Comparison of ENCODE assay signal across 8 mouse cellular contexts in the genomic region with DNA sequence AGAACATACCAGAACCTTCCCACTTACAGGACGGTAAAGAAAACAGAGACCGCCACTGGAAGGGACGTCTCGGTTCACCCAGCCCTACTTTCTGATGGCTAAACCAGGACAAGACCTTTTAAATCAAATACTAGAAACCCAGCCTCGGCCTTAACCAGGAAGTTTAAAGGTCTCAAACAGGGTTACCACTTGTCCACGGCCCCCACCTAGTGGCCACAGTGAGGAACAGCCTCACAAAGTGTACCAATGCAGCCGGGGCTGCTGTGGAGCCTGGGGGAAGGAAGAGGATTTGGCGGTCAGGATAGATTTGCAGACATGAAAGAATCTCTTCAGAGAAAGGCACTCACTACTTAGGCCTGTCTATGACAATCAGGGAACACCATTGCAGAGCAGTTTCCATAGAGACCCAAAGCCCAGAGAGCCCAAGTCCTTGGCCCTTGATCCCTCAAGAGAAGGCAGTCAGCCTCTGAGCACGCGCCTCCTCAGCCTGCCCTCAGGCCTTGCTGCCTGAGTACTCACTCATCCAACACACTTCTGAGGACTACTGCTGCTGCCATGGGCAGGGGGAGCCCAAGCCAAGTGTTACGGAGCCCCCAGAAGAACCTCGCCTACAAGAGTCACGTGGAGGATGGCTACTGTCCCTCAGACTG. TPM values are rescaled to one million over a fixed set of nuclear protein-coding genes. Genes with fewer than 3 reads are reported as not detected.
DNase-seq lines count a peak whose midpoint lies in the region; ATAC-seq and TF ChIP-seq lines count a peak whose summit lies in the region.

No protein-coding gene starts in this region.

- H3K27ac ChIP-seq in kidney, postnatal 0 days, result no peak overlapping the region

- DNase-seq in 3T3-L1 (ENCODE audit: low read depth, low spot score) (peak; percentile 81), G1E (ENCODE audit: low spot score) (peak; percentile 79)
- DNase-seq in cerebellum, postnatal 10 days, result peak; percentile 77 to 81
- peak; percentile 93 for DNase-seq in kidney, postnatal 0 days (ENCODE audit: low spot score)
- peak; percentile 84 for DNase-seq in lung, postnatal 10 days
- DNase-seq in ovary, postnatal 36 days (ENCODE audit: low spot score), result peak; percentile 75
- peak; percentile 92 for DNase-seq in thymus, postnatal 4 days

- H3K9ac ChIP-seq in kidney, postnatal 0 days (ENCODE audit: low read depth, low read length), result no peak overlapping the region

- H3K4me1 ChIP-seq in G1E (ENCODE audit: insufficient read depth, low read depth, low read length), result peaks cover 75% of the 10 kb centered on the region
- H3K4me1 ChIP-seq in kidney, postnatal 0 days (replicated peaks; ENCODE audit: insufficient read depth, low read length), result no peaks in the 10 kb centered on the region; the same call in 1 of the 2 replicates

- 46% methylated on average over 13 of the region's 13 CpGs for WGBS in kidney, postnatal 0 days

- H3K4me2 ChIP-seq in kidney, postnatal 0 days (ENCODE audit: low read length), result no peak overlapping the region

- H3K27me3 ChIP-seq in G1E (ENCODE audit: insufficient read depth, low read length), result no peaks in the 10 kb centered on the region
- no peaks in the 10 kb centered on the region for H3K27me3 ChIP-seq in kidney, postnatal 0 days (ENCODE audit: insufficient read depth, low read length)

- H3K4me3 ChIP-seq in G1E (ENCODE audit: low read depth, low read length), result no peak overlapping the region
- no peak overlapping the region for H3K4me3 ChIP-seq in kidney, postnatal 0 days (replicated peaks; ENCODE audit: low read depth, low read length)

- no peaks in the 10 kb centered on the region for H3K9me3 ChIP-seq in G1E (replicated peaks)
- H3K9me3 ChIP-seq in kidney, postnatal 0 days (replicated peaks; ENCODE audit: low read length), result no peaks in the 10 kb centered on the region

- ATAC-seq in G1E (ENCODE audit: extremely low read depth, insufficient number of reproducible peaks, low FRiP score, poor library complexity, severe bottlenecking), result peak; percentile 42; the same call in 1 of the 2 replicates
- ATAC-seq in granulocyte monocyte progenitor cell, adult 5-6 weeks (replicated peaks; ENCODE audit: poor library complexity, severe bottlenecking), result peak; percentile 87
- ATAC-seq in kidney, postnatal 0 days (replicated peaks; ENCODE audit: low FRiP score, low read depth), result no peak

- peaks cover 87% of the 10 kb centered on the region for H3K36me3 ChIP-seq in G1E (replicated peaks)
- peaks cover 43% of the 10 kb centered on the region for H3K36me3 ChIP-seq in kidney, postnatal 0 days (ENCODE audit: insufficient read depth, low read length)

- TF ChIP-seq CTCF in G1E (IDR thresholded peaks at IDR 0.05; ENCODE audit: low read depth, low read length), result peak; percentile 72; the same call in 1 of the 2 replicates
- peak; percentile 97 for TF ChIP-seq CTCF in kidney, postnatal 0 days (IDR thresholded peaks at IDR 0.05; ENCODE audit: low read depth)

RNA-seq across cellular contexts. Expression of gene Park7, which starts 15.4 kb away (rescaled TPM):
- total RNA-seq in G1E (2014; fragmentation: Nextera tagmentation) (187 and 204 TPM in 2 replicates), G1E (2017) (398 and 402 TPM in 2 replicates)
- polyA plus RNA-seq in G1E (2012), result 276 and 342 TPM in 2 replicates
- total RNA-seq in granulocyte monocyte progenitor cell, adult 5-6 weeks (2014; fragmentation: Nextera tagmentation), result 284 and 328 TPM in 2 replicates
- 431 and 435 TPM in 2 replicates for total RNA-seq in granulocyte monocyte progenitor cell, adult 5-6 weeks (2017)
- polyA plus RNA-seq in kidney, postnatal 0 days (2015; fragmentation: Nextera tagmentation; extraction: Ambion mirVana), result 419 and 424 TPM in 2 replicates

RNA-seq across cellular contexts. Expression of gene Tnfrsf9, which starts 15.5 kb away (rescaled TPM):
- total RNA-seq in G1E (2014; fragmentation: Nextera tagmentation) (13.1 and 20.2 TPM in 2 replicates), G1E (2017) (1.1 and 1.7 TPM in 2 replicates)
- polyA plus RNA-seq in G1E (2012), result 0.25 and 0.47 TPM in 2 replicates
- total RNA-seq in granulocyte monocyte progenitor cell, adult 5-6 weeks (2014; fragmentation: Nextera tagmentation), result not detected in 2 replicates
- total RNA-seq in granulocyte monocyte progenitor cell, adult 5-6 weeks (2017), result not detected in 2 replicates
- polyA plus RNA-seq in kidney, postnatal 0 days (2015; fragmentation: Nextera tagmentation; extraction: Ambion mirVana), result 0.13 TPM in 2 replicates

RNA-seq across cellular contexts. Expression of gene Errfi1, which starts 45.1 kb away (rescaled TPM):
- total RNA-seq in G1E (2014; fragmentation: Nextera tagmentation) (not detected in 2 replicates), G1E (2017) (0.05 TPM in 1 of 2 replicates, not detected in the other)
- polyA plus RNA-seq in G1E (2012), result not detected in 2 replicates
- total RNA-seq in granulocyte monocyte progenitor cell, adult 5-6 weeks (2014; fragmentation: Nextera tagmentation), result 0.84 TPM in 1 of 2 replicates, not detected in the other
- 0.52 and 1.2 TPM in 2 replicates for total RNA-seq in granulocyte monocyte progenitor cell, adult 5-6 weeks (2017)
- polyA plus RNA-seq in kidney, postnatal 0 days (2015; fragmentation: Nextera tagmentation; extraction: Ambion mirVana), result 34.1 and 35.5 TPM in 2 replicates
